Mouse (Mus musculus) kidney, embryonic 14.5 days (tissue): Measurements from ENCODE around the gene Crtac1. TPM values are rescaled to one million over a fixed set of nuclear protein-coding genes. Genes with fewer than 3 reads are reported as not detected.

Source experiments
- ATAC-seq: fragments of 200-750 bp; cut with Nextera tagmentation; 2 replicates; pipeline ENCODE4 v1.8.0; 2017; ENCODE audit warnings: moderate number of reproducible peaks, mild to moderate bottlenecking, moderate TSS enrichment, moderate library complexity; ENCODE audit not compliant: low FRiP score, low TSS enrichment
- H3K27ac ChIP-seq: fragments of 300-500 bp; sonication (generic); 2 replicates; pipeline ENCODE4 v1.5.1; 2014; ENCODE audit warnings: low read depth, mild to moderate bottlenecking, low read length, moderate library complexity, mixed read lengths
- H3K27me3 ChIP-seq: fragments of 300-500 bp; sonication (generic); 2 replicates; pipeline ENCODE4 v1.6.1; 2014; ENCODE audit warnings: mild to moderate bottlenecking, low read length; ENCODE audit not compliant: control insufficient read depth, insufficient read depth
- H3K36me3 ChIP-seq: fragments of 300-500 bp; sonication (generic); 2 replicates; pipeline ENCODE4 v1.6.1; 2014; ENCODE audit warnings: low read length, mixed read lengths; ENCODE audit not compliant: control insufficient read depth, insufficient read depth
- H3K4me1 ChIP-seq: fragments of 300-500 bp; sonication (generic); 2 replicates; pipeline ENCODE4 v1.6.1; 2014; ENCODE audit warnings: low read length, mixed read lengths; ENCODE audit not compliant: control insufficient read depth, insufficient read depth
- H3K4me2 ChIP-seq: fragments of 300-500 bp; sonication (generic); replicated peaks from 2 replicates; pipeline ENCODE4 v1.6.1; 2014; ENCODE audit warnings: low read depth, mild to moderate bottlenecking, low read length
- H3K4me3 ChIP-seq: fragments of 300-500 bp; sonication (generic); 2 replicates; pipeline ENCODE4 v1.5.1; 2014; ENCODE audit warnings: mild to moderate bottlenecking, low read length
- H3K9ac ChIP-seq: fragments of 300-500 bp; sonication (generic); 2 replicates; pipeline ENCODE4 v1.6.1; 2014; ENCODE audit warnings: low read depth, mild to moderate bottlenecking, low read length, moderate library complexity
- H3K9me3 ChIP-seq: fragments of 300-500 bp; sonication (generic); 2 replicates; pipeline ENCODE4 v1.6.1; 2016; ENCODE audit warnings: low read length; ENCODE audit not compliant: control insufficient read depth
- WGBS: fragments of 180-500 bp; shearing (Covaris S2); extraction: QIAGEN DNeasy Blood & Tissue Kit; methylation state at CpG from one replicate; pipeline ENCODE4 v1.1.7; 2014; 5-methylcytosine and 5-hydroxymethylcytosine counted together
- polyA plus RNA-seq: library from polyadenylated mRNA; unstranded; fragments of >200 nt; fragmentation: Nextera tagmentation; extraction: Ambion mirVana; gene quantifications from 2 replicates; pipeline ENCODE4 v1.2.1, GENCODE M21; 2014

Gene Crtac1
- polyA plus RNA-seq, 1 experiment from 2014 or later, result 6.3 TPM

DNA sequence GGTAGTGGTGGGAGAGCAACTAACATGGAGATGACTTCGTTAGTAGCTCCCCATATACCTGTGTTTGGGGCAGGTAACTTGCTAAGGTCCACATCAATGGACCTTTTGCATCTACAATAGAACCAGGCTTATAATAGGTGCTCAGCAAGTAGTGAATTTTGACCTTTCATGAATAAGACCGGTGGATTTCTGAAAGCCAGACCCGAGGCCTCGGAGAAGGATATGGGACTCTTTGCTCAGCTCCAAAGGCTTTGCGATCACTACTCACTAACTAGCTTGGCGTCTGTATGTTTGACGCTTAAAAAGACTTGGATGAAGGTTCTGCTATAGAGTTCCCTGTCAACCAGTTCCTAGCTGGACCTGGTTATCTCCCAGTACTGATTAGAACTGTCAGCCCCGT lies 1.2 kb upstream of the Crtac1 start:
- Histone ChIP-seq H3K4me3 (peak overlapping the region; percentile 56), H3K36me3 (no peaks in the 10 kb centered on the region), H3K27me3 (peaks cover 59% of the 10 kb centered on the region), H3K27ac (no peak overlapping the region), H3K9me3 (no peaks in the 10 kb centered on the region), H3K4me2 (peak overlapping the region; percentile 98; the same call in 1 of the 2 replicates), H3K9ac (no peak overlapping the region), H3K4me1 (peaks cover 5% of the 10 kb centered on the region; the same call in 1 of the 2 replicates)
- no peak for ATAC-seq
- WGBS, result 39% methylated on average over 8 of the region's 8 CpGs

DNA sequence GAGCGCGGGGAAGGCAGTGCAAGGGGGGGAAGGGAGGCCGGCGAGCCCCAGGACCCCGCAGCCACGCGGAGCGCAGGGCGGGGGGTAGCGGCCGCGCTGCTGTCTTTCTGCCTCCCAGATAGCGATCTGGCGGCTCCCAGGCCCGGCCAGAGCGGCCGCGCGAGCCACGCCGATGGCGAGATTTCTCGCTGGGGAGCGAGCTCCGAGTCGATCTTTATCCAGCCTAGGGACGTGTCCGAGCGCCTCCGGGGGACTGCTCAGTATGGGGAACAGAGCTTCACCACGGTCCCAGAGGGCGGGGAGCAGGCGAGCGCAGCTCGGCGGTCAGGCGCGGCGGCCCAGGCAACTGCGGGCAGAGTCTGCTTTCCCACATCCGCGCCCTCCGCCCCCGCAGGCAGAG lies 608 bp upstream of the Crtac1 start:
- Histone ChIP-seq H3K9ac (peak overlapping the region; percentile 64), H3K4me3 (peak overlapping the region; percentile 56), H3K4me2 (peak overlapping the region; percentile 98), H3K4me1 (peaks cover 5% of the 10 kb centered on the region; the same call in 1 of the 2 replicates), H3K9me3 (no peaks in the 10 kb centered on the region), H3K27ac (no peak overlapping the region), H3K36me3 (no peaks in the 10 kb centered on the region), H3K27me3 (peaks cover 59% of the 10 kb centered on the region)
- under 1% methylated on average over 40 of the region's 44 CpGs for WGBS
- peak; percentile 58 for ATAC-seq

DNA sequence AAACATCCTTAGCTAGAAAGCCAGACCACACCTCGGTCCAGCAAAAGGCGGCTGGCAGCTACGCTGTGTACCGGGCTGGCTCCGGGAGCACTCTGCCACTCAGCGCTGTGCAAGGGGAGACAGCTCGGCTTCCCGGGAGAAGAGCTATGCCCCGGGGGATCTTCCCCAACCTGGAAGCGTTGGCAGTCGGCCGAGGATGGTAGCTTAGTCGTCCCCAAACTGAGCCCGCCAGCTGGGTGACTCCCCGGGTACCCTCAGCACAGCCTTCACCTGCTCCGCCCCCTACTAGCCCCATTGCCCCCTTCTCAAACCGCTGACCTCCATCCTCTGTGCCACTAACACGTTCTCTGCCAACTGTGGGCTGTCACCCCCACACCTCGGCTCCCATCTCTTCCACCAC lies 602 bp downstream of the Crtac1 start:
- 4% methylated on average over 19 of the region's 19 CpGs for WGBS
- H3K27me3 ChIP-seq, result peaks cover 59% of the 10 kb centered on the region
- H3K36me3 ChIP-seq, result no peaks in the 10 kb centered on the region
- 0 out of 2 replicates have a peak, but pooled peaks have one; percentile 5 for ATAC-seq
- 0 out of 2 replicates have a peak overlapping the region, but pooled peaks have one; percentile 64 for H3K9ac ChIP-seq
- H3K4me3 ChIP-seq, result peak overlapping the region; percentile 56
- peaks cover 5% of the 10 kb centered on the region; the same call in 1 of the 2 replicates for H3K4me1 ChIP-seq
- H3K27ac ChIP-seq, result no peak overlapping the region
- no peaks in the 10 kb centered on the region for H3K9me3 ChIP-seq
- peak overlapping the region; percentile 98 for H3K4me2 ChIP-seq

GRCm38 (mm10) chr19:42429410-42429809 lies 2.2 kb downstream of the Crtac1 start:
- no peaks in the 10 kb centered on the region for H3K36me3 ChIP-seq
- WGBS, result 5% methylated on average over 3 of the region's 3 CpGs
- H3K4me3 ChIP-seq, result no peak overlapping the region
- H3K4me2 ChIP-seq, result no peak overlapping the region
- no peaks in the 10 kb centered on the region for H3K9me3 ChIP-seq
- H3K27me3 ChIP-seq, result peaks cover 48% of the 10 kb centered on the region
- no peak overlapping the region for H3K9ac ChIP-seq
- ATAC-seq, result no peak
- no peak overlapping the region for H3K27ac ChIP-seq
- H3K4me1 ChIP-seq, result peaks cover 9% of the 10 kb centered on the region; the same call in 1 of the 2 replicates

DNA sequence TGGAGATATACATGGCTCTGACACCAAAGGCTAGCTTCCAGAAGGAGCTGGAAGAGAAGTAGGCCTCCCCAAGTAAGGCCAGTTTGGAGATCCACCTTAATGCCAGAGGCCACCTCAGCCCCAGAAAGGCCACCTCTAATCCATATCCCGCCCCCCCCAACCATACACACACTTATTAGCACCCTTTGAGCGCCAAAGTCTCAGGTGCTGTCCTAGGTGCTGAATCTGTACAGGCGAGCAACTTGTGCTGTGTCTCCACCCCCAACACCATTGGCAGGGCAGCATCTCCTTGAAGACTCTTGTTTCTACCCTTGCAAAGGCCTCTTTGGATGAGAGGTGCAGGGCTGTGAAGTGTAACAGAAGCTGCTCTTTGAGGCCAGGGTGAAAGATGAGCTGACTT lies 6.4 kb downstream of the Crtac1 start:
- Histone ChIP-seq H3K36me3 (no peaks in the 10 kb centered on the region), H3K4me3 (no peak overlapping the region), H3K4me2 (no peak overlapping the region), H3K9me3 (no peaks in the 10 kb centered on the region), H3K27ac (no peak overlapping the region), H3K4me1 (peaks cover 10% of the 10 kb centered on the region; the same call in 1 of the 2 replicates), H3K27me3 (peaks cover 7% of the 10 kb centered on the region; the same call in 1 of the 2 replicates), H3K9ac (no peak overlapping the region)
- 0% methylated on average over 3 of the region's 3 CpGs for WGBS
- peak; percentile 47; the same call in 1 of the 2 replicates for ATAC-seq

DNA sequence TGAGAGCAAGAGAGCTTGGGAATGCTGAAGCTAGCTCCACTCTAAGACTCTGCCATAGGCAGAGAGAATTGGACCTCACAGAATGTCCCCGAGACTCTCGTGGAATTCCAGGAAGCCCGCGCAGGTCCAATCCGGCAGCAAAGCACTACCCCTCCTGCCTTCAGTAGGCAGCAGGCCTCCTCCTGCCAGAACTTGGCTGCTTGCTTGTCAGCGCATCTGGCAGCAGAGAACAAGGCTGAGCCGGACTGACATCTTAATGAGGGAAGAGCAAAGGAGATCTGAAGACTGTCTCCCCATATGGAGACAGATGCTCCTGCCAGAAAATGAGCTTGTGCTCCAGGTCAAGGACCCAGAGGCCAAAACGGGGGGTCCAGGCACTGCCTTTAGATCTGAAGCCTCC lies 16.5 kb downstream of the Crtac1 start:
- Histone ChIP-seq H3K9ac (no peak overlapping the region), H3K4me3 (no peak overlapping the region), H3K36me3 (no peaks in the 10 kb centered on the region), H3K4me1 (no peaks in the 10 kb centered on the region), H3K4me2 (no peak overlapping the region), H3K9me3 (no peaks in the 10 kb centered on the region), H3K27me3 (no peaks in the 10 kb centered on the region; the same call in 1 of the 2 replicates), H3K27ac (no peak overlapping the region)
- 73% methylated on average over 8 of the region's 8 CpGs for WGBS
- ATAC-seq, result no peak

GRCm38 (mm10) chr19:42409856-42410255 lies 21.7 kb downstream of the Crtac1 start:
- Histone ChIP-seq H3K27me3 (peaks cover 16% of the 10 kb centered on the region), H3K4me1 (no peaks in the 10 kb centered on the region), H3K27ac (no peak overlapping the region), H3K9ac (no peak overlapping the region), H3K36me3 (no peaks in the 10 kb centered on the region), H3K4me3 (no peak overlapping the region), H3K4me2 (no peak overlapping the region), H3K9me3 (no peaks in the 10 kb centered on the region)
- ATAC-seq, result no peak
- 44% methylated on average over 5 of the region's 5 CpGs for WGBS

DNA sequence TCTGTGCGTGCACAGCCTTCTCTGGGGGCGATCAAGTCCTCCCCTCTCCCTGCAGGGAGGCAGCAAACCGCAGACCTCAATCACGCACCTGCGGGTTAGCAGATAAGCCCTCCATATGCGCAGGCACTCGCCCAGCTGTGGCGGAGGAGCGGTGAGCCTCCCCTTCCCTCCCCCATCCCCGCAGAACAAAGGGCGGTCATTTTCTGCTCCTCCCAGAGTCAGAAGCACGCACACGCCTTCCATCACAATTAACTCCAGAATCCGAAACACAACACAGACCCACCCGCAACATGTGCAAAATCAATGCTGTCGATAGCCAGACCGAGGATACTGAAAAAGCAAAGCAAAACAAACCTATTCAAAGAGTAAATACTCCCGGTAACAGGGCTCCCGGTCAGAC lies 22.4 kb downstream of the Crtac1 start:
- Histone ChIP-seq H3K4me2 (0 out of 2 replicates have a peak overlapping the region, but pooled peaks have one; percentile 17), H3K9ac (no peak overlapping the region), H3K9me3 (no peaks in the 10 kb centered on the region), H3K27ac (no peak overlapping the region), H3K27me3 (peaks cover 16% of the 10 kb centered on the region), H3K4me1 (no peaks in the 10 kb centered on the region), H3K36me3 (no peaks in the 10 kb centered on the region), H3K4me3 (no peak overlapping the region)
- ATAC-seq, result no peak
- 2% methylated on average over 19 of the region's 19 CpGs for WGBS

DNA sequence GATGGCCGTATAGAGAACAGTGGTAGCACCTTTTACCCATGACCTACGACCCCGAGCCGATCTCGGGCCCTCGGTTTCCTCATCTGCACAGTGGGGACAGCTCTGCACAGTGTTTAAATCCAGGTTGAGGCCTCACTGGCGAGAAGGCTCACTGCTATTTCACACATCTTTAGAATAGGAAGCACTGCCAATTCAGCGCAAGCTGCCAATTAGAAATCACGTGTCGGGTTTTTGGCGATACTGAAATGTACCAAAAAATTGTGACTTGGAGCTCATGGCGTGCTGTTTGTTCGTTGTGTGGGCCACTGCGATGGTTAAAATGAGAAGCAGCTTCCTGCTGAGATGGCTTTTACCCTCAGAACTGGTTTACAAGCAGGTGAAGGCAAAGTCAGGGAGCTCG lies 27.2 kb downstream of the Crtac1 start:
- Histone ChIP-seq H3K4me3 (no peak overlapping the region), H3K4me1 (no peaks in the 10 kb centered on the region), H3K9ac (no peak overlapping the region), H3K36me3 (no peaks in the 10 kb centered on the region), H3K4me2 (no peak overlapping the region), H3K27ac (no peak overlapping the region), H3K9me3 (no peaks in the 10 kb centered on the region), H3K27me3 (peaks cover 11% of the 10 kb centered on the region)
- no peak for ATAC-seq
- WGBS, result 89% methylated on average over 15 of the region's 15 CpGs
